Mouse (Mus musculus): ENCODE results near the gene Capn7. TPM values are rescaled to one million over a fixed set of nuclear protein-coding genes. Genes with fewer than 3 reads are reported as not detected.

Capn7 gene
- total RNA-seq, 1 experiment: 23.7 TPM

DNA sequence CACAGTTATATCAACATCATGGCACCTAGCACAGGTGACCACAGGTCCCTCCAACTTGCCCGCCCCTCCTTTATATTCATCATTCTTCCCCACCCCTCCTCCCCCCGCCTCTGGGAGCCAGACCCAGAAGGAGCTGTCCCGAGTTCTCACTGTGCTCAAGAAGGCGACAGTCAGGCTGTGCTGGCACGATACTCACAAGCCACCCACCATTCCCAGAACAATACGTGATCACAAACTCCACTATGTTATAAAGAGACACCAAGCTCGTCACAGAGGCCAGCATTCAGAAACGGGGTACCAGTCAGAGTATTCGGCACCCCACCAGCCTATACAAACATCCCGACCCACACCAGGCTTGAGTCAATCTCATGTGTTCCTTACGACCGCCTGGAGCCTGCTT, 60.9 kb downstream of the Capn7 start:
- H3K9me3 ChIP-seq (ENCODE audit: control insufficient read depth, insufficient read depth, low read depth, low read length): no peaks in the 10 kb centered on the region
- no peak for DNase-seq (ENCODE audit: low read depth, low spot score)
- no peak overlapping the region for H3K27ac ChIP-seq (ENCODE audit: insufficient read depth, low read depth, low read length, poor library complexity, severe bottlenecking)
- TF ChIP-seq CHD2 (IDR thresholded peaks at IDR 0.05; ENCODE audit: low read depth, low read length): no peak
- TF ChIP-seq ZC3H11A (IDR thresholded peaks at IDR 0.05; ENCODE audit: borderline replicate concordance, low read depth, low read length): no peak
- TF ChIP-seq MAFK (IDR thresholded peaks at IDR 0.05; ENCODE audit: insufficient read depth, low read depth, low read length): no peak
- no peak for TF ChIP-seq HCFC1 (IDR thresholded peaks at IDR 0.05; ENCODE audit: borderline replicate concordance, insufficient read depth, low read length)
- TF ChIP-seq ZNF384 (IDR thresholded peaks at IDR 0.05; ENCODE audit: low read depth, low read length): no peak
- no peaks in the 10 kb centered on the region for H3K36me3 ChIP-seq (ENCODE audit: control insufficient read depth, insufficient read depth, low read length, poor library complexity, severe bottlenecking)
- H3K4me3 ChIP-seq (ENCODE audit: insufficient read depth in 1 of 2, low read depth in 1 of 2, low read length in 2 of 2, poor library complexity in 1 of 2, severe bottlenecking in 1 of 2): no peak overlapping the region
- in situ Hi-C loops (cut with MboI; ENCODE audit: low sequenced_read_pairs in 2 of 2, unreplicated experiment in 2 of 2): no loop called here
- H3K9ac ChIP-seq (ENCODE audit: insufficient read depth, low read depth, low read length, poor library complexity, severe bottlenecking): no peak overlapping the region
- 0 out of 4 replicates have a peak, but pooled peaks cover 0 to 2% of the 10 kb centered on the region in 2 experiments for H3K4me1 ChIP-seq (ENCODE audit: control insufficient read depth in 2 of 2, insufficient read depth in 2 of 2, low read length in 2 of 2, poor library complexity in 1 of 2)

DNA sequence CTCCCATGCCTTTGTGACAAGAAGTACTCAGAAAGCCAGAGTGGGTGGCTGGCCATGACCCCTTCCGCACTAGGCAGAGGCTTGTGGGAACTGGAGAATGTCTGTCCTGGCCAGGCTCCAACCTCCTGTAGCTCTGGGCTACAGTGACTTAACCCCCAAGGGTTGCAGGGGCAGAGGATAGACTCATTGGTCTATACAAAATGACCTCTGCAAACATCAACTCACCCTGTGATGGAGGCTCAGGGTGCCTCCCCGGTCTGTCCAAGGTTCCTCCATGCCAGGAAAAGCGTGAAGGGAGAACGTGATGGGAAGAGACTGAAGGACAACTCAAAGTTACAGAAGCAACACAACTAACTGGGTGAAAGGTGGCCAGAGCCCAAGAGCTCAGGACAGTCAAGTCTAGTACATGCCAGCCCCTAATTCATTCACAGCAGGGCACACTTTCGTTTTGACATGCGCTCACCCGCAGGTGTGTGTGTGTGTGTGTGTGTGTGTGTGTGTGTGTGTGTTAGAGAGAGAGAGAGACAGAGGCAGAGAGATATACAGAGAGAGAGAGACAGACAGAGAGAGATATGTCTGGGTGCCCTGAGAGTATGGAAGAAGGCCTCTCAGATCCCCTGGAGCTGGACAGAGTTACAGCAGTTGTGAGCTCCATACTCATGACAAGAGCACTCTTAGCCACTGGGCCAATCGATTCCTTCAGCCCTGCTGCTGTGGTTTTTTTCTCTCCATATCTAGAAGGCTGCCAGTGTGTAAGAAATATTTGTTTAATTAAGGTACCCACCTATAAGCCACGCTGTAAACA, 61.6 kb downstream of the Capn7 start:
- Histone ChIP-seq H3K9ac (ENCODE audit: insufficient read depth, low read depth, low read length, poor library complexity, severe bottlenecking) (no peak overlapping the region), H3K36me3 (ENCODE audit: control insufficient read depth, insufficient read depth, low read length, poor library complexity, severe bottlenecking) (no peaks in the 10 kb centered on the region), H3K9me3 (ENCODE audit: control insufficient read depth, insufficient read depth, low read depth, low read length) (no peaks in the 10 kb centered on the region), H3K27ac (ENCODE audit: insufficient read depth, low read depth, low read length, poor library complexity, severe bottlenecking) (no peak overlapping the region), H3K4me1 (ENCODE audit: control insufficient read depth in 2 of 2, insufficient read depth in 2 of 2, low read length in 2 of 2, poor library complexity in 1 of 2) (0 out of 4 replicates have a peak, but pooled peaks cover 0 to 2% of the 10 kb centered on the region in 2 experiments), H3K4me3 (ENCODE audit: insufficient read depth in 1 of 2, low read depth in 1 of 2, low read length in 2 of 2, poor library complexity in 1 of 2, severe bottlenecking in 1 of 2) (no peak overlapping the region)
- TF ChIP-seq HCFC1 (IDR thresholded peaks at IDR 0.05; ENCODE audit: borderline replicate concordance, insufficient read depth, low read length): no peak
- TF ChIP-seq CHD2 (IDR thresholded peaks at IDR 0.05; ENCODE audit: low read depth, low read length): no peak
- TF ChIP-seq MAFK (IDR thresholded peaks at IDR 0.05; ENCODE audit: insufficient read depth, low read depth, low read length): no peak
- no peak for DNase-seq (ENCODE audit: low read depth, low spot score)
- in situ Hi-C loops (cut with MboI; ENCODE audit: low sequenced_read_pairs in 2 of 2, unreplicated experiment in 2 of 2): no loop called here

DNA sequence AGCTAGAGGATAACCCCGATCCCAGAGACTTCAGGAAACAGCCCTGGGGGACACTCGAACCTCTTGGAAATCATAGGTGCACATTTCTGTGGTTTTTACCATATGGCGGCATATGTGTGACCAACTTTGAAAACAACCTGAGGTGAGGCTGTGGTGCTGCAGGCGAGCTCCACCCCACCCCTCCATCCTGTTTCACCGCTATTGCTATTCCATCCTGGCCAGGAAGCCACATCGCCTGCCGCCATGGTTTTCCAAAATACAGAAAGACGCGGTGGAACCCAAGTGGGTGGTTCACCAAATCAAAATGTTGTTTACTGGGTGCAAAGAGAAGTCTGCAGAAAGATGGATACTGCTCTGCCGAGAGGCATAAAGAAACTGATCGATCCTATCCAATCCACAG, 62.4 kb downstream of the Capn7 start:
- Histone ChIP-seq H3K27ac (ENCODE audit: insufficient read depth, low read depth, low read length, poor library complexity, severe bottlenecking) (no peak overlapping the region), H3K9ac (ENCODE audit: insufficient read depth, low read depth, low read length, poor library complexity, severe bottlenecking) (no peak overlapping the region), H3K4me1 (ENCODE audit: control insufficient read depth in 2 of 2, insufficient read depth in 2 of 2, low read length in 2 of 2, poor library complexity in 1 of 2) (peaks cover 0 to 5% of the 10 kb centered on the region in 2 experiments; a peak in 1 of 4 replicates), H3K4me3 (ENCODE audit: insufficient read depth in 1 of 2, low read depth in 1 of 2, low read length in 2 of 2, poor library complexity in 1 of 2, severe bottlenecking in 1 of 2) (no peak overlapping the region), H3K36me3 (ENCODE audit: control insufficient read depth, insufficient read depth, low read length, poor library complexity, severe bottlenecking) (no peaks in the 10 kb centered on the region), H3K9me3 (ENCODE audit: control insufficient read depth, insufficient read depth, low read depth, low read length) (no peaks in the 10 kb centered on the region)
- TF ChIP-seq MAFK (IDR thresholded peaks at IDR 0.05; ENCODE audit: insufficient read depth, low read depth, low read length) (no peak), ZC3H11A (IDR thresholded peaks at IDR 0.05; ENCODE audit: borderline replicate concordance, low read depth, low read length) (no peak), CHD2 (IDR thresholded peaks at IDR 0.05; ENCODE audit: low read depth, low read length) (no peak), HCFC1 (IDR thresholded peaks at IDR 0.05; ENCODE audit: borderline replicate concordance, insufficient read depth, low read length) (no peak), ZNF384 (IDR thresholded peaks at IDR 0.05; ENCODE audit: low read depth, low read length) (no peak)
- in situ Hi-C loops (cut with MboI; ENCODE audit: low sequenced_read_pairs in 2 of 2, unreplicated experiment in 2 of 2): no loop called here
- DNase-seq (ENCODE audit: low read depth, low spot score): no peak

DNA sequence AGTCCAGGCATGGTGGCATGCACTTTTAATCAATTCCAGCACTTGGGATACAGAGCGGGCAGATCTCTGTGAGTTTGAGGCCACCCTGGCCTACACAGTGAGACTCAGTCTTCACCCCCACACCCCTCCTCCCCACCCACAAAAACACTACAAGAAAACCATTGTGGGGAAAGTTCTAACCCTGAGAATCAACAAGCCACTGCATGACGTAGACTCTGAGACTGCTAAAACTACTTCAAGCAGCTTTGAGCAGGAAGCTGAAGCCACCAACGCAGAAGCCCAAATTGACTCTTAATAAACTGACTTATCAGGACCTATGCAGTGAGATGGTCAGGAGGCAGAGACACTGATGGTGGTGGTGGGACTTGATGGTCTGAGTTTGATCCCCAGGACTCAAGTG, 62.8 kb downstream of the Capn7 start:
- Histone ChIP-seq H3K27ac (ENCODE audit: insufficient read depth, low read depth, low read length, poor library complexity, severe bottlenecking) (no peak overlapping the region), H3K36me3 (ENCODE audit: control insufficient read depth, insufficient read depth, low read length, poor library complexity, severe bottlenecking) (no peaks in the 10 kb centered on the region), H3K9me3 (ENCODE audit: control insufficient read depth, insufficient read depth, low read depth, low read length) (no peaks in the 10 kb centered on the region), H3K4me3 (ENCODE audit: insufficient read depth in 1 of 2, low read depth in 1 of 2, low read length in 2 of 2, poor library complexity in 1 of 2, severe bottlenecking in 1 of 2) (no peak overlapping the region), H3K4me1 (ENCODE audit: control insufficient read depth in 2 of 2, insufficient read depth in 2 of 2, low read length in 2 of 2, poor library complexity in 1 of 2) (peaks cover 0 to 9% of the 10 kb centered on the region in 2 experiments; a peak in 1 of 4 replicates), H3K9ac (ENCODE audit: insufficient read depth, low read depth, low read length, poor library complexity, severe bottlenecking) (no peak overlapping the region)
- no peak for DNase-seq (ENCODE audit: low read depth, low spot score)
- TF ChIP-seq HCFC1 (IDR thresholded peaks at IDR 0.05; ENCODE audit: borderline replicate concordance, insufficient read depth, low read length) (no peak), CHD2 (IDR thresholded peaks at IDR 0.05; ENCODE audit: low read depth, low read length) (no peak), MAFK (IDR thresholded peaks at IDR 0.05; ENCODE audit: insufficient read depth, low read depth, low read length) (no peak), ZNF384 (IDR thresholded peaks at IDR 0.05; ENCODE audit: low read depth, low read length) (no peak), ZC3H11A (IDR thresholded peaks at IDR 0.05; ENCODE audit: borderline replicate concordance, low read depth, low read length) (no peak)
- in situ Hi-C loops (cut with MboI; ENCODE audit: low sequenced_read_pairs in 2 of 2, unreplicated experiment in 2 of 2): no loop called here

Measured in ES-E14 (cell line).